Mouse (Mus musculus) mesoderm, embryonic 11.5 days (tissue): ENCODE results near the gene Dgki.

Source experiments
- DNase-seq: peaks from one replicate; pipeline ENCODE4 v3.0.0-alpha.2; 2012; ENCODE audit warnings: low read depth, low spot score

Gene Dgki

GRCm38 (mm10) chr6:36812666-36813515 lies 487.1 kb downstream of the Dgki start:
- DNase-seq: no peak

GRCm38 (mm10) chr6:36810448-36810847 lies 489.5 kb downstream of the Dgki start:
- DNase-seq: no peak

GRCm38 (mm10) chr6:36809747-36810285 lies 490.2 kb downstream of the Dgki start, which contains the start of gene Ptn:
Gene Ptn (minus strand): TSS chr6:36810220.
- peak; percentile 80 for DNase-seq

- DNase-seq: peak; percentile 52
Measured at GRCm38 (mm10) chr6:36809311-36809726, 490.7 kb downstream of the Dgki start.

- no peak for DNase-seq
Measured at GRCm38 (mm10) chr6:36808306-36809058, 491.5 kb downstream of the Dgki start.

- DNase-seq: no peak
Measured at GRCm38 (mm10) chr6:36806906-36807305, 493.1 kb downstream of the Dgki start.

- no peak for DNase-seq
Measured at GRCm38 (mm10) chr6:36800309-36800946, 499.6 kb downstream of the Dgki start.

- DNase-seq: no peak
Measured at GRCm38 (mm10) chr6:36797066-36797655, 502.8 kb downstream of the Dgki start.
